Mouse (Mus musculus): ENCODE results near the gene Psmb9. TPM values are rescaled to one million over a fixed set of nuclear protein-coding genes. Genes with fewer than 3 reads are reported as not detected.
"Not testable (repeated sequence)": the region's sequence is repeated elsewhere in the genome, so short reads cannot be mapped to it uniquely, and the experiment has no call there.

Psmb9 gene
- polyA plus RNA-seq, 1 experiment: 0.26 TPM

GRCm38 (mm10) chr17:34152923-34153322 is 34.6 kb downstream of the Psmb9 start, which contains the start of gene H2-DMb1:
Gene H2-DMb1 (plus strand): TSS chr17:34153072.
- H3ac ChIP-seq (ENCODE audit: control insufficient read depth, insufficient read length): no peak within 1 kb of the TSS

GRCm38 (mm10) chr17:34144960-34145371 is 42.6 kb downstream of the Psmb9 start:
- H3ac ChIP-seq (ENCODE audit: control insufficient read depth, insufficient read length): no peak overlapping the region
- no peaks in the 10 kb centered on the region for H3K79me2 ChIP-seq (ENCODE audit: control insufficient read depth, insufficient read depth)
- H3K36me3 ChIP-seq (ENCODE audit: control insufficient read depth, insufficient read depth): no peaks in the 10 kb centered on the region
- H3K4me3 ChIP-seq: no peak overlapping the region
- H3K4me2 ChIP-seq (ENCODE audit: low read depth): no peak overlapping the region
- peaks cover 50% of the 10 kb centered on the region for H3K27me3 ChIP-seq (ENCODE audit: control insufficient read depth, insufficient read depth, insufficient read length)
- no peak for TF ChIP-seq SRF (IDR thresholded peaks at IDR 0.05; ENCODE audit: control insufficient read depth, insufficient read length, low read depth)
- TF ChIP-seq TCF12 (IDR thresholded peaks at IDR 0.05; ENCODE audit: insufficient read depth, poor library complexity, severe bottlenecking): no peak
- no peak for TF ChIP-seq USF1 (IDR thresholded peaks at IDR 0.05; ENCODE audit: low read depth)
- no peak for TF ChIP-seq E2F4 (IDR thresholded peaks at IDR 0.05; ENCODE audit: insufficient read depth)
- no peak for TF ChIP-seq CEBPB (IDR thresholded peaks at IDR 0.05; ENCODE audit: insufficient read depth, poor library complexity, severe bottlenecking)
- no peak for TF ChIP-seq MYOG (IDR thresholded peaks at IDR 0.05; ENCODE audit: control insufficient read depth in 1 of 3, insufficient read depth in 1 of 3, insufficient read length in 2 of 3, low read depth in 2 of 3)
- no peak for TF ChIP-seq MYOD1 (IDR thresholded peaks at IDR 0.05; ENCODE audit: control insufficient read depth in 1 of 3, insufficient read length in 2 of 3, low read depth in 2 of 3)
- no peak for TF ChIP-seq REST (IDR thresholded peaks at IDR 0.05; ENCODE audit: insufficient read depth, insufficient read length)
- TF ChIP-seq TCF3 (IDR thresholded peaks at IDR 0.05; ENCODE audit: insufficient read length, low read depth): no peak
- no peak for TF ChIP-seq POLR2AphosphoS2 (IDR thresholded peaks at IDR 0.05; ENCODE audit: insufficient read length, low read depth)
- TF ChIP-seq MAX (IDR thresholded peaks at IDR 0.05; ENCODE audit: low read depth): no peak
- no peak for TF ChIP-seq POLR2A (IDR thresholded peaks at IDR 0.05; ENCODE audit: insufficient read length, low read depth)

More at GRCm38 (mm10) chr17:34152923-34153322, 34.6 kb downstream of the Psmb9 start, which contains the start of gene H2-DMb1:
- no peak for TF ChIP-seq POLR2A (IDR thresholded peaks at IDR 0.05; ENCODE audit: insufficient read length, low read depth)
- no peak for TF ChIP-seq REST (IDR thresholded peaks at IDR 0.05; ENCODE audit: insufficient read depth, insufficient read length)
- TF ChIP-seq MYOG (IDR thresholded peaks at IDR 0.05; ENCODE audit: control insufficient read depth in 1 of 3, insufficient read depth in 1 of 3, insufficient read length in 2 of 3, low read depth in 2 of 3): no peak
- no peak for TF ChIP-seq TCF12 (IDR thresholded peaks at IDR 0.05; ENCODE audit: insufficient read depth, poor library complexity, severe bottlenecking)
- no peak for TF ChIP-seq USF1 (IDR thresholded peaks at IDR 0.05; ENCODE audit: low read depth)
- no peak for TF ChIP-seq SRF (IDR thresholded peaks at IDR 0.05; ENCODE audit: control insufficient read depth, insufficient read length, low read depth)
- no peak for TF ChIP-seq TCF3 (IDR thresholded peaks at IDR 0.05; ENCODE audit: insufficient read length, low read depth)
- no peak within 1 kb of the TSS for H3K4me3 ChIP-seq
- no peak within 1 kb of the TSS for H3K4me2 ChIP-seq (ENCODE audit: low read depth)
- H3K79me2 ChIP-seq (ENCODE audit: control insufficient read depth, insufficient read depth): no peaks in the 10 kb centered on the region
- H3K36me3 ChIP-seq (ENCODE audit: control insufficient read depth, insufficient read depth): no peaks in the 10 kb centered on the region
- no peaks in the 10 kb centered on the region for H3K27me3 ChIP-seq (ENCODE audit: control insufficient read depth, insufficient read depth, insufficient read length)

DNA sequence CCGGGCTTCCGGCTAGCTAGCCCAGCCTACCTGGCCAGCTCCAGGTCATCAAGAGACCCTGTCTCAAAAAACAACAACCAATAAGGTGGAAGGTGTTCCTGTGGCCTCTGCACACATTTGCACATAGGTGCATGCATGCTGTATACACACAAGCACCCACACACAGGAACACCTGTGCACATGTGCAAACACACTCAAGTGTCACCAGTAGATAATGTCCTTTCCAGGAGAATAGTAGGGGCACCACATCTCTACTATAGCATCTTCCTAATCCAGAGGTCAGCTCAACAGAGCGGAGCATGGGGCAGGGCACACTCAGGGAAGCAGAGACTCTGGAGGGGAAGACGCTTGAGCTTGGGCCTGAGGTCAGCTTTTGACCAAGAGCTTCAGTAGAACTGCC is 43.3 kb downstream of the Psmb9 start:
- H3K36me3 ChIP-seq (ENCODE audit: control insufficient read depth, insufficient read depth); H3K4me3 ChIP-seq; H3ac ChIP-seq (ENCODE audit: control insufficient read depth, insufficient read length); H3K79me2 ChIP-seq (ENCODE audit: control insufficient read depth, insufficient read depth); H3K4me2 ChIP-seq (ENCODE audit: low read depth): not testable (repeated sequence)
- H3K27me3 ChIP-seq (ENCODE audit: control insufficient read depth, insufficient read depth, insufficient read length): peaks cover 57% of the 10 kb centered on the region

- TF ChIP-seq SRF (IDR thresholded peaks at IDR 0.05; ENCODE audit: control insufficient read depth, insufficient read length, low read depth): no peak
- TF ChIP-seq CEBPB (IDR thresholded peaks at IDR 0.05; ENCODE audit: insufficient read depth, poor library complexity, severe bottlenecking): no peak
- TF ChIP-seq TCF12 (IDR thresholded peaks at IDR 0.05; ENCODE audit: insufficient read depth, poor library complexity, severe bottlenecking): no peak
- TF ChIP-seq POLR2AphosphoS2 (IDR thresholded peaks at IDR 0.05; ENCODE audit: insufficient read length, low read depth): no peak
- no peak for TF ChIP-seq MAX (IDR thresholded peaks at IDR 0.05; ENCODE audit: low read depth)
- no peak for TF ChIP-seq TCF3 (IDR thresholded peaks at IDR 0.05; ENCODE audit: insufficient read length, low read depth)
- TF ChIP-seq MYOG (IDR thresholded peaks at IDR 0.05; ENCODE audit: control insufficient read depth in 1 of 3, insufficient read depth in 1 of 3, insufficient read length in 2 of 3, low read depth in 2 of 3): no peak
- TF ChIP-seq E2F4 (IDR thresholded peaks at IDR 0.05; ENCODE audit: insufficient read depth): no peak
- TF ChIP-seq REST (IDR thresholded peaks at IDR 0.05; ENCODE audit: insufficient read depth, insufficient read length): no peak
- no peak for TF ChIP-seq USF1 (IDR thresholded peaks at IDR 0.05; ENCODE audit: low read depth)
- TF ChIP-seq MYOD1 (IDR thresholded peaks at IDR 0.05; ENCODE audit: control insufficient read depth in 1 of 3, insufficient read length in 2 of 3, low read depth in 2 of 3): no peak
- TF ChIP-seq POLR2A (IDR thresholded peaks at IDR 0.05; ENCODE audit: insufficient read length, low read depth): no peak
Measured at GRCm38 (mm10) chr17:34143461-34143860, 44.1 kb downstream of the Psmb9 start.

DNA sequence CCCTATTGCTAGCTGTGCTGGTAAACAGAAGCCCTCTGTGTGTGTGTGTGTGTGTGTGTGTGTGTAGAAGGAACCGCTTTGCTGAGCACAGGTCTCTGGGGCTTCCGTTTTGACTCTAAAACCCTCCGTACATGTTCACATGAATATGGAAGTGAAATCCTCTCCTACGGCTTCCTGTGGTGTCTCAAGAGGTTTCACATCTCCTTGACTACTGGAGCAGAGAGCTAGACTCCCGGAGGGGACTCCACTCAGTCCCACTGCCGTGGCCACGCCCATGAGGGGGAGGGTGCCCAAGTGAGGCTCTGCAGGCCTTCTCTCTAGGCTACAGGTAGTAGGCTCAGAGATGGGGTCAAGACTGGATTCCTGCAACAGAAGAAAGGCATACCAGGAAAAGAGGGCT is 44.5 kb downstream of the Psmb9 start, which contains the start of gene H2-DMb2:
Gene H2-DMb2 (plus strand): TSS at position 275 of the 400 bp plus-strand sequence.
- TF ChIP-seq TCF3 (IDR thresholded peaks at IDR 0.05; ENCODE audit: insufficient read length, low read depth) (no peak), POLR2A (IDR thresholded peaks at IDR 0.05; ENCODE audit: insufficient read length, low read depth) (no peak), TCF12 (IDR thresholded peaks at IDR 0.05; ENCODE audit: insufficient read depth, poor library complexity, severe bottlenecking) (no peak), MYOD1 (IDR thresholded peaks at IDR 0.05; ENCODE audit: control insufficient read depth in 1 of 3, insufficient read length in 2 of 3, low read depth in 2 of 3) (no peak)
- Histone ChIP-seq H3ac (ENCODE audit: control insufficient read depth, insufficient read length) (no peak within 1 kb of the TSS), H3K4me2 (ENCODE audit: low read depth) (no peak within 1 kb of the TSS), H3K4me3 (no peak within 1 kb of the TSS), H3K36me3 (ENCODE audit: control insufficient read depth, insufficient read depth) (no peaks in the 10 kb centered on the region), H3K27me3 (ENCODE audit: control insufficient read depth, insufficient read depth, insufficient read length) (peaks cover 68% of the 10 kb centered on the region), H3K79me2 (ENCODE audit: control insufficient read depth, insufficient read depth) (no peaks in the 10 kb centered on the region)

More at GRCm38 (mm10) chr17:34143461-34143860, 44.1 kb downstream of the Psmb9 start:
- Histone ChIP-seq H3ac (ENCODE audit: control insufficient read depth, insufficient read length) (no peak overlapping the region), H3K36me3 (ENCODE audit: control insufficient read depth, insufficient read depth) (no peaks in the 10 kb centered on the region), H3K79me2 (ENCODE audit: control insufficient read depth, insufficient read depth) (no peaks in the 10 kb centered on the region), H3K27me3 (ENCODE audit: control insufficient read depth, insufficient read depth, insufficient read length) (peaks cover 64% of the 10 kb centered on the region), H3K4me2 (ENCODE audit: low read depth) (no peak overlapping the region), H3K4me3 (no peak overlapping the region)

Data from myocyte (in vitro differentiated cells).